Mouse (Mus musculus): ENCODE data around the gene Slc22a23. TPM values are rescaled to one million over a fixed set of nuclear protein-coding genes. Genes with fewer than 3 reads are reported as not detected.
A peak's percentile ranks its signal among the peaks of the same experiment; 100 is the strongest.

The Slc22a23 gene
- total and polyA plus RNA-seq, 3 experiments, result 11.1 to 14.2 (median 12.2) TPM

DNA sequence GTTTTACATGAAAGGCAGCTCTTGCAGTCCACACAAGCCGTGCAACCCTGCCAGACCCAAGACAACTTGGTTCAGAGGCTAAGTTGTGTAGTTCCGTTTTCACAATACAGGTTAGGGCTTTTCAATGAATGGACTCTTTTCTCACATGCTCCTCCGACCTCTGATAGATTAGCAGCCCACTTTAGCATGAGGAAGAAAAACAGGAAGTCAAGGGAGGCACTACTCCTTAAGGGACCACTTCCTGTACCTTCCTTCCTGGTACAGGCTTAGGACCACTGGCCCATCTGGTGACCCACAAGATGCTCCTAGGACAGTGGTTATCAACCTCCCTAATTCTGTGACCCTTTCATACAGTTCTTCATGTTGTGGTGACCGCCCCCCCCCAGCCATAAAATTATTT, 116.1 kb downstream of the Slc22a23 start:
- H3K79me2 ChIP-seq (replicated peaks; ENCODE audit: control insufficient read depth, insufficient read depth, low read length), result no peaks in the 10 kb centered on the region
- no peaks in the 10 kb centered on the region for H3K36me3 ChIP-seq (ENCODE audit: control insufficient read depth, insufficient read depth, low read length)
- no peak overlapping the region for H3K27ac ChIP-seq
- H3K27me3 ChIP-seq (ENCODE audit: control insufficient read depth, insufficient read depth, low read length), result no peaks in the 10 kb centered on the region
- no peak for TF ChIP-seq EP300 (IDR thresholded peaks at IDR 0.05; ENCODE audit: insufficient read depth, low read depth, low read length)
- no peak for TF ChIP-seq CTCF (IDR thresholded peaks at IDR 0.05)
- no peak for TF ChIP-seq POLR2A (IDR thresholded peaks at IDR 0.05; ENCODE audit: insufficient read depth, low read depth, low read length)
- intact Hi-C loops (cut with DNase I), result no loop called here
- no peak for DNase-seq
- H3K4me3 ChIP-seq, result no peak overlapping the region
- WGBS, result 51% methylated on average over 4 of the region's 4 CpGs
- no peaks in the 10 kb centered on the region for H3K4me1 ChIP-seq (ENCODE audit: control insufficient read depth, insufficient read depth, low read length)
- H3K9ac ChIP-seq (ENCODE audit: low read depth, low read length), result no peak overlapping the region

- TF ChIP-seq CTCF (IDR thresholded peaks at IDR 0.05), result no peak
- no peak for TF ChIP-seq POLR2A (IDR thresholded peaks at IDR 0.05; ENCODE audit: insufficient read depth, low read depth, low read length)
- intact Hi-C loops (cut with DNase I), result no loop called here
- DNase-seq, result no peak
- H3K9ac ChIP-seq (ENCODE audit: low read depth, low read length), result no peak overlapping the region
- no peak overlapping the region for H3K27ac ChIP-seq
- H3K4me3 ChIP-seq, result no peak overlapping the region
- 62% methylated on average over 12 of the region's 12 CpGs for WGBS
- H3K36me3 ChIP-seq (ENCODE audit: control insufficient read depth, insufficient read depth, low read length), result no peaks in the 10 kb centered on the region
- H3K27me3 ChIP-seq (ENCODE audit: control insufficient read depth, insufficient read depth, low read length), result no peaks in the 10 kb centered on the region
- no peaks in the 10 kb centered on the region for H3K79me2 ChIP-seq (replicated peaks; ENCODE audit: control insufficient read depth, insufficient read depth, low read length)
- H3K4me1 ChIP-seq (ENCODE audit: control insufficient read depth, insufficient read depth, low read length), result peaks cover 2% of the 10 kb centered on the region; the same call in 1 of the 2 replicates
Observed at GRCm38 (mm10) chr13:34227720-34228661, 117.0 kb downstream of the Slc22a23 start.

DNA sequence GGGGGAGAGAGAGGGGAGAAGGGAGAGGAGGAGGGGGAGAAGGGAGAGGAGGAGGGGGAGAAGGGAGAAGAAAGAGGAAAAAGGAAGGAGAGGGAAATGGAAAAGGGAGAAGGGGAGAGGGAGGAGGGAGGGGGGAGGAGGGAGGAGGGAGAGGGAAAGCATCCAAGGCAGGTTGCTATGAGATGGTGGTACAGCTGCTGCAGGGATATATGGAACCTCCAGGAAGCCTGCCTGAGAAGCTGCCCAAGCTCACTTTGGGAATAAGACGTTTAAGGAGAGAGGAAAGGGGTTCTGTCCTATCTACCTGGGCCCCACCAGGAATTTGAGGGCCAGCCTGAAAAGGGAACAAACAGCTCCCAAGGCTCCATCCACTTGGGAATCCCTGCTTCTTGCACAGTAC, 118.0 kb downstream of the Slc22a23 start:
- Histone ChIP-seq H3K27ac (no peak overlapping the region), H3K27me3 (ENCODE audit: control insufficient read depth, insufficient read depth, low read length) (no peaks in the 10 kb centered on the region), H3K4me3 (no peak overlapping the region), H3K4me1 (ENCODE audit: control insufficient read depth, insufficient read depth, low read length) (peaks cover 2% of the 10 kb centered on the region; the same call in 1 of the 2 replicates), H3K79me2 (replicated peaks; ENCODE audit: control insufficient read depth, insufficient read depth, low read length) (no peaks in the 10 kb centered on the region), H3K9ac (ENCODE audit: low read depth, low read length) (no peak overlapping the region), H3K36me3 (ENCODE audit: control insufficient read depth, insufficient read depth, low read length) (no peaks in the 10 kb centered on the region)
- no peak for DNase-seq
- intact Hi-C loops (cut with DNase I), result no loop called here
- 46% methylated on average over 1 of the region's 1 CpGs for WGBS
- TF ChIP-seq POLR2A (IDR thresholded peaks at IDR 0.05; ENCODE audit: insufficient read depth, low read depth, low read length) (no peak), CTCF (IDR thresholded peaks at IDR 0.05) (no peak)

GRCm38 (mm10) chr13:34222985-34223384, 122.0 kb downstream of the Slc22a23 start:
- Histone ChIP-seq H3K4me3 (no peak overlapping the region), H3K79me2 (replicated peaks; ENCODE audit: control insufficient read depth, insufficient read depth, low read length) (no peaks in the 10 kb centered on the region), H3K9ac (ENCODE audit: low read depth, low read length) (no peak overlapping the region), H3K27ac (no peak overlapping the region), H3K4me1 (ENCODE audit: control insufficient read depth, insufficient read depth, low read length) (peaks cover 2% of the 10 kb centered on the region; the same call in 1 of the 2 replicates), H3K36me3 (ENCODE audit: control insufficient read depth, insufficient read depth, low read length) (no peaks in the 10 kb centered on the region), H3K27me3 (ENCODE audit: control insufficient read depth, insufficient read depth, low read length) (no peaks in the 10 kb centered on the region)
- WGBS, result 27% methylated on average over 7 of the region's 7 CpGs
- intact Hi-C loops (cut with DNase I), result no loop called here
- no peak for TF ChIP-seq CTCF (IDR thresholded peaks at IDR 0.05)
- TF ChIP-seq POLR2A (IDR thresholded peaks at IDR 0.05; ENCODE audit: insufficient read depth, low read depth, low read length), result no peak
- no peak for TF ChIP-seq EP300 (IDR thresholded peaks at IDR 0.05; ENCODE audit: insufficient read depth, low read depth, low read length)
- DNase-seq, result peak; percentile 48 to 59

- no peak for DNase-seq
- H3K4me3 ChIP-seq, result no peak overlapping the region
- peaks cover 2% of the 10 kb centered on the region; the same call in 1 of the 2 replicates for H3K4me1 ChIP-seq (ENCODE audit: control insufficient read depth, insufficient read depth, low read length)
- intact Hi-C loops (cut with DNase I), result no loop called here
- H3K27ac ChIP-seq, result no peak overlapping the region
- no peaks in the 10 kb centered on the region for H3K27me3 ChIP-seq (ENCODE audit: control insufficient read depth, insufficient read depth, low read length)
- H3K79me2 ChIP-seq (replicated peaks; ENCODE audit: control insufficient read depth, insufficient read depth, low read length), result no peaks in the 10 kb centered on the region
- no peaks in the 10 kb centered on the region for H3K36me3 ChIP-seq (ENCODE audit: control insufficient read depth, insufficient read depth, low read length)
- H3K9ac ChIP-seq (ENCODE audit: low read depth, low read length), result no peak overlapping the region
- WGBS, result 60% methylated on average over 3 of the region's 3 CpGs
- TF ChIP-seq CTCF (IDR thresholded peaks at IDR 0.05) (no peak), EP300 (IDR thresholded peaks at IDR 0.05; ENCODE audit: insufficient read depth, low read depth, low read length) (no peak), POLR2A (IDR thresholded peaks at IDR 0.05; ENCODE audit: insufficient read depth, low read depth, low read length) (no peak)
Observed at GRCm38 (mm10) chr13:34219728-34220127, 125.3 kb downstream of the Slc22a23 start.

DNA sequence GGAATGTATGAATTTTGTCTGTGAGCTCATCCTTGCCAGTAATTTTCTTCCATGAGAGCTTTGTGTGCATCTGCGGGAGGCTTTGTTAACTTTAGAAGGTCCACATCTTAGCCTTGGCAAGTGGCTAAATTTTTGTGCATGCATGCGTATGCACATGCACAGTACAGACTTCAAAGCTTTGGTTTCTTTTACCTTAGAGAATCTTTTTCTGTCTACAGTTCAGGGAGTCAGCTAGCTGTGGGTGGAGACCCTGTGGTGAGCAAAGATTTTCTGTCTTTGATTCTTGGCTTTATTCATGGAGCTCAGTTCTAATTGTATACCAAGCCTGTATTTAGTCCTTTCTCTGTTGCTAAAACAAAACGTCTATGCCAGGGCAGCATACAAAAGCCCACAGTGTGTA, 126.2 kb downstream of the Slc22a23 start:
- H3K27me3 ChIP-seq (ENCODE audit: control insufficient read depth, insufficient read depth, low read length), result no peaks in the 10 kb centered on the region
- no peak overlapping the region for H3K27ac ChIP-seq
- H3K4me3 ChIP-seq, result no peak overlapping the region
- no peak for TF ChIP-seq POLR2A (IDR thresholded peaks at IDR 0.05; ENCODE audit: insufficient read depth, low read depth, low read length)
- no peak for TF ChIP-seq EP300 (IDR thresholded peaks at IDR 0.05; ENCODE audit: insufficient read depth, low read depth, low read length)
- no peak for TF ChIP-seq CTCF (IDR thresholded peaks at IDR 0.05)
- WGBS, result 89% methylated on average over 3 of the region's 3 CpGs
- H3K36me3 ChIP-seq (ENCODE audit: control insufficient read depth, insufficient read depth, low read length), result no peaks in the 10 kb centered on the region
- no peak overlapping the region for H3K9ac ChIP-seq (ENCODE audit: low read depth, low read length)
- intact Hi-C loops (cut with DNase I), result no loop called here
- peaks cover 2% of the 10 kb centered on the region; the same call in 1 of the 2 replicates for H3K4me1 ChIP-seq (ENCODE audit: control insufficient read depth, insufficient read depth, low read length)
- H3K79me2 ChIP-seq (replicated peaks; ENCODE audit: control insufficient read depth, insufficient read depth, low read length), result no peaks in the 10 kb centered on the region
- DNase-seq, result no peak
